Mouse (Mus musculus) brown adipose tissue, adult 24 weeks (tissue): ENCODE data around the gene Mbd3. TPM values are rescaled to one million over a fixed set of nuclear protein-coding genes. Genes with fewer than 3 reads are reported as not detected.

Source experiments
- H3K27ac ChIP-seq: fragments of 200-500 bp; replicated peaks from 2 replicates; pipeline ENCODE4 v1.5.1; 2012; ENCODE audit warnings: low read depth, mild to moderate bottlenecking, low read length
- H3K4me1 ChIP-seq: fragments of 200-500 bp; 2 replicates; pipeline ENCODE4 v1.6.1; 2012; ENCODE audit warnings: low read length, mixed read lengths; ENCODE audit not compliant: control insufficient read depth, insufficient read depth, insufficient read length
- H3K4me3 ChIP-seq: fragments of 200-500 bp; 2 replicates; pipeline ENCODE4 v1.5.1; 2012; ENCODE audit warnings: low read depth, mild to moderate bottlenecking, low read length, moderate library complexity; ENCODE audit not compliant: insufficient read depth
- polyA plus RNA-seq: library from polyadenylated mRNA; stranded (reverse); fragments of >200 nt; gene quantifications from 2 replicates; pipeline ENCODE4 v1.2.4, GENCODE M21; 2012; ENCODE audit not compliant: missing spikeins, insufficient read depth, insufficient read length

The Mbd3 gene
- polyA plus RNA-seq, 1 experiment, result 90.4 TPM

DNA sequence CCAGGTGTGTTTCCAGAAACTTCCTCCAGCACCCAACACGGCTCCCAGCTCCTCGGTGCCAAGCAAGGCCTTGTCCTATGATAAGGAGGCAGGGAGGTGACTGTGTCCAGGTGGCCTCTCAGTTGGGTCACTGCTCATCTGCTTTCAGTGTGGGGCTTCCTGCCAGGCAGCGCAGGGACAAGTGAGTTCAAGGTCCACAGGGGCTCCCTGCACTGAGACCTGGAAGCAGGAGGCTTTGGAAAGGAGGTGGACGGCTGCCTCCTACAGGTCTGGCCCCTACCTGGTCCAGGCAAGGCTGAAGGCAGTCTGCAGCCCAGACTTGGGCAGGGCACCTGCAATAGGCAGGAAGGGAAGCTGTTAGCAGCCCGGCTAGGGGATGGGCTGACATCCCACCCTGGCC is 6.7 kb downstream of the Mbd3 start:
- Histone ChIP-seq H3K4me3 (no peak overlapping the region), H3K27ac (no peak overlapping the region), H3K4me1 (peaks cover 5% of the 10 kb centered on the region; the same call in 1 of the 2 replicates)

DNA sequence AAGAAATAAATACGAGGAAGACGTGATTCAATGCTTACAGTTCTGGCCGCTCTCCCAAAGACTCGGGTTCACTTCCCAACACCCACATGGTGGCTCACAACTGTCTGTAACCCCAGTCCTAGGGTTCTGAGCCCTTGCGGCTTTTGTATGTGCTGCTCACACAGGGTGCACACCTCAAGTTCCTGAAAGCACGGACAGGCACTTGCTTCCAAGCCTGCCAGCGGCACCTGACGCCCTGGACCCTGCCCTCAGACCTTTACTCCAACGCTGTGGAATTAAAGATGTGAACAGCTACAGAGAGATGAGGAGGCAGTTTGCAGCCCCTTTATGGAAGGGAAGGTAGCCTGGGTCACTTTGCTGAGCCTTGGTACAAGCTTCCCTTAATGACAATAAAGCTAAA is 8.7 kb downstream of the Mbd3 start:
- Histone ChIP-seq H3K4me1 (peaks cover 7% of the 10 kb centered on the region; the same call in 1 of the 2 replicates), H3K27ac (no peak overlapping the region)

DNA sequence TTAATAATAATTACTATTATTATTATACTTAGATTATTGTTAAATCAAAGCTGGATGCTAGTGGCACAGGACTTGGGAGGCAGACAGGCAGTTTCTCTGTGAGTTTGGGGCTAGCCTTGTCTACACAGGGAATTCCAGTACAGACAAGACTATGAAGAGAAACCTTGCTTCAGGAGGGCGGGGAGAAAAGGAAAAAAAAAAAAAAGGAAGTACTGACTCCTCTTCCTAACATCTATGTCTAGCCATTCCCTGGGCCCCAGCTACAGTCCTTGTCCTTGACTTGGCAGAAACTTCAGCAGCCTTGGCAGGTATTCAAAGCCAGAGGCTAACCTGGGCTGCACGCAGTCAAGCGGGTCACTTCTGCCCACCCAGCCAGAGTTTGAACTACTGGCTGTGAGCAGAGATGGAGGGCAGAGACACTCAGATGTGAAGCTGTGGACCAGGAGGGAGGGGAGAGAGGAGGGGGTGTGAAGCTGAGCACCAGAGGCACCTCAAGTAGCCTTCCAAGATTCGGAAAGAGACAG is 10.1 kb downstream of the Mbd3 start:
- H3K4me3 ChIP-seq, result no peak overlapping the region
- H3K27ac ChIP-seq, result no peak overlapping the region
- peaks cover 18% of the 10 kb centered on the region for H3K4me1 ChIP-seq

More for the DNA sequence above, 8.7 kb downstream of the Mbd3 start:
- H3K4me3 ChIP-seq, result no peak overlapping the region

DNA sequence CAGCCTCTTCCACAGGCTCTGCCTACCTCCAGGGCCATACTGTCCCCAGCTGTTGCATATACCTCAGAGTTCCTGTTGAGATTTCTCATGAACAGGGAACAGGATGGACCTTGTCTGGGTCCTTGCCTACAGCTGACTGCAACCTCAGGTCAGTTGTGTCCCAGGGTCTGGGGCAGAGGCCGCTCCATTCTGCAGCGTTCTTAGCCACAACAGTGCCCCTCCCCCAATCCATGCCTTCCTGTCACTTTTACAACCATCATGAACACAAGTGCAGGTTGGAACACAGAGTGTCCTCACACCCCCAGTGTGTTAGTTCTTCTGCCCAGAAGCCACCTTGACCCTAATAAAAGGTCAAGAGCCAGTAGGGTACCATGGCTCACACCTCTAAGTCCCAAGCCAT is 10.6 kb downstream of the Mbd3 start:
- H3K4me1 ChIP-seq, result peaks cover 19% of the 10 kb centered on the region
- no peak overlapping the region for H3K27ac ChIP-seq
- no peak overlapping the region for H3K4me3 ChIP-seq

DNA sequence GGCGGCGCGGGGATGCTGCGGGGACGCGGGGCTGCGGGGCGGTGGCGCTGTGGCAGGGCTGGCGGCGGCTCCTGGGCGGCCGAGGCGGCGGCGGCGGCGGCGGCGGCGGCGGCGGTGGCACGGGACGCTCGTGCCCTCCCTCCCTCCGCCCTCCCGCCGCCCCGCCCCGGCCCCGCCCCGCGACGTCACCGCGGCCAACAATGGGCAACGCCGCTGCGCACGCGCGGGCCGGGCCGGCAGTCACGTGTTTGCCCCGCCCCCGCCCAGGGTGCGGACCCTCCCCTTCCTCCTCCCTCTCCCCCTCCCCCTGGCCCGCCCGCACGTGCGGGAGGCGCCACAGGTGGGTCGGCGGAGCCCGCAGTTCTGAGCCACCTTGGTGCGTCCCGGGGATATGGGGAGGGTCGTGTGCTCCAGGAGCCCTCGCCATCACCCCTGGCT is 11.8 kb downstream of the Mbd3 start, which contains the start of gene Mex3d:
Gene Mex3d, minus strand, starts transcription at position 138 of the 438 bp plus-strand sequence.
- Histone ChIP-seq H3K4me1 (peaks cover 19% of the 10 kb centered on the region), H3K27ac (peak within 1 kb of the TSS; percentile 12; the same call in 1 of the 2 replicates), H3K4me3 (peak within 1 kb of the TSS; percentile 75)

DNA sequence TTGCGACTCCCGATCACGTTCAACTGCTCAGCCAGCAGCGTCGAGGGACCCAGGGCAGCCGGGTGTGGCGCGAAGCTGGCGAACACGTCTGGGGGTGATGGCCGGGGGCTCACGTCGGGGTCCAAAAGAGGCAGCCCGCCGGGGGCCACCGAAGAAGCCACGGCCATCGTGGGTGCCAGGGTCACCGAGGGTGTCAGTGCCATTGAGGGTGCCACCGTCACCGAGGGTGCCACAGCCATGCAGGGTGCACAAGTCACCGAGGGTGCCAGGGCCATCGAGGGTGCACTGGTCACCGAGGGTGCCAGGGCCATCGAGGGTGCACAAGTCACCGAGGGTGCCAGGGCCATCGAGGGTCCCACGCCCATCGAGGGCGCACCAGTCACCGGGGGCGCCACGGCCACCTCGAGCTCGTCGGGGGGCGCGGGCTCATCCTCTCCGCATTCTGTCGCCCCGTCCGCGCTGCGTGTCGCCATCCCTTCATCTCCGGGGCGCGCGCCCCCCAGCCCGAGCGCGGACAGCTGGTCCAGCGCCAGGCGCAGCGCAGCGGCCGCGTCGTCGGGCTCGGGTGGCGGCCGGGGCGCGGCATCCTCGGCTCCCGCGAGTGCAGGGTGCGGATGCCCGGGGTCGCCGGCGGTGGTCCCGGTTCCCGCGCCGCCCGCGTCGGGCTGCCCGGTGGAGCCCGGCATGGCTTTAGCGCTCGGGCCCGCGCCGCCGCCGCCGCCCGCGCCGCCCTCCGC is 12.4 kb downstream of the Mbd3 start:
- H3K4me3 ChIP-seq, result peak overlapping the region; percentile 75
- H3K4me1 ChIP-seq, result peaks cover 19% of the 10 kb centered on the region
- H3K27ac ChIP-seq, result no peak overlapping the region

DNA sequence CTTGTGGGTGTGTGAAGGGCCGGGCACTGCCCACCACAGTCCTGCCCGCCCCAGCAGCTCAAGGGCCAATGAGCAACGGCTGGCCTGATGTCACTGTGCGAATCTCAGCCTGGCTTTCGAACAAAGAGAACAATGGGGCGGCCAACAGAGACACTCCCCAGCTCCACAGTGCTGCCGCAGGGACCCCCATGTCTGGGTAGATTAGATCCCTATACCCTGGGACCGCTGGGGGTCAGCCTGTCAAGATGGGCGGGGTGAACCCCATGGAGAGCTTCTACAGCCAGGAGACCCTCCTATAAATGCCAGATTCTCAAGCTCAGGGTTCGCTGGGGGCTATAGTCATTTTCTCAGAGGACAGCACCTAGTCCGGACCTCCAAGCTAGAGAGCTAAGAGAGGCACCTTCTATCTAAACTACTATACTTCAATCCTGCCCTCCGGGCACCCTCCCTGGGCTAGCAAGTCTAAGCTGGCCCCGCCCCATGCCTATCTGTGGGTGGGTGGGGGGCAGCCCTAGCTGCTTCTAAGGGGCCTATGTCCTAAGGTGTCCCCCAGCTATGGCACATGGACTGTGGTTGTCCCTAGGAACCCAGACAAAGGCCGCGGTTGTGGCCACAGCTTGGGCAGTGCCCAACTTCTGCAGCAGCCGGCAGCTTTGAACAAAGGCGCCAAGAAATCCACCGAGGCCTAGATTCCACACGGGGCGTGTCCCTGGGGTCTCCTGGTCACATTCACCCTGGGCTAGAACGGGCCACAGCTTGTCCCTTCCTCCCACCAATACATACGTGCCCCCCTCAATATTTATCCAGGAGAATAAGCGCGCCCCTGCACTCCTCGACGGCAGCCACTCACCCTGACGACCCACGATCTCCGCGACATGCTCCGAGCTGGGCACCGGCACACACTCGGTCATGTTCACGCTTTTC is 13.3 kb downstream of the Mbd3 start:
- Histone ChIP-seq H3K27ac (no peak overlapping the region), H3K4me3 (peak overlapping the region; percentile 75), H3K4me1 (peaks cover 19% of the 10 kb centered on the region)

DNA sequence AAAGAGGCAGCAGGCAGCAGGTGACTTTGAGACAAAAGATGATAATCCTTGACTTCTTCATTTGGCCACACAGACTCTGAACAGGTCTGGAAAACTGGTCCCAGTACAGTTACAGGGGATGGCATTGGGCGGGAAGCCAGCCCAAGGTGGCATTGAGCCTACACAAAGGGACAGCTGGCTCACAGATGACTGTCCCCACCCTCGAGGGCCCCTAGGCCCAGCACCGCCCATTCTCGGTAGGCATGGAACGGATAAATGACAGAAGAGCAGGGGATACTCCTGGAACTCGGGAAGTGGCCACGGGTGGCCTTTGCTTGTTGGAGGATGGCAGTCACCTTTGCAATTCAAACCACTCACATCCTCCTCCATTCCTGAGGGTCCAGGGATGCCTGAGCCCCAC is 14.0 kb downstream of the Mbd3 start:
- Histone ChIP-seq H3K4me1 (peaks cover 19% of the 10 kb centered on the region), H3K4me3 (peak overlapping the region; percentile 75), H3K27ac (no peak overlapping the region)

DNA sequence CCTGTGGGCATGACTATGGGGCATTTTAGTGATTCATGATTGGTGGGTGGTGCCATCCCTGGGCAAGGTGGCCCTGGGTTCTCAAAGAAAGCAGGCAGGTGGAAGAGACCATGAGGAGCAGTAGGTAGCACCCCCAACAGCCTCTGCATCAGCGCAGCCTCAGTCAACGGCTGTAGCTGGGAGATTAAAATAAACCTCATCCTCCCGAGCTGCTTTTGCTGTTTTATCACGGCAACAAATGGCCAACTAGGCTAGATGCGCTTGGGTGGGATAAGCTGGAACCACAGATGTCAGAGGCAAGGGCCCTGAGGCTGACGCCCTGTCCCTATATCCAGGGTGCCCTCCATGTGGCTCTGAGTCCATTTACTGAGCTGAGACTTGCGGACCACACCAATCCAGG is 14.6 kb downstream of the Mbd3 start:
- Histone ChIP-seq H3K4me3 (no peak overlapping the region), H3K4me1 (peaks cover 19% of the 10 kb centered on the region), H3K27ac (no peak overlapping the region)

DNA sequence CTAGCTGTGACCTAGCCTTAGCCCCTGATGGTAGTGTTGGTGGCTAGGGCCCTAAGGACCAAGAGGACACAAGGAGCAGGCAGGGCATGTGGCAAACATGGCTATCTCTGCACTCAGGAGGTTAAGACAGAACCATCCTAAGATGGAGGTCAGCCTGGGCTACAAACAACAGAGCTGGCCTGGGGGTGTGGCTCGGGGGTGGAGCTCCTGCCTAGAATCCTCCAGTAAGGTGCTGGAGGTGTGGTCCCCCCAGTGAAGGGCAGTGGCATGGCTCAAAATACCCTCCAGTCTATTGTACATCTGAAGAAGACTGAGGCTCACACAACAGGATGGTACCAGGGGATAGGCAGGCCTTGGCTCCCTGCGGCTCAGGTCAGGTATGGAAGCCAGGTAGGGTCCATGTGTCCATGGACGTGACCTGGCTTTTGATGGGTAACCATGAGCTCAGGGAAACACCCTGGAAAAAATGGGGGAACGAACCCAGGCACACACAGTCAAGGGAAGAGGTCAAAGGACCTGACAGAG is 15.2 kb downstream of the Mbd3 start:
- Histone ChIP-seq H3K27ac (no peak overlapping the region), H3K4me1 (peaks cover 19% of the 10 kb centered on the region), H3K4me3 (no peak overlapping the region)

DNA sequence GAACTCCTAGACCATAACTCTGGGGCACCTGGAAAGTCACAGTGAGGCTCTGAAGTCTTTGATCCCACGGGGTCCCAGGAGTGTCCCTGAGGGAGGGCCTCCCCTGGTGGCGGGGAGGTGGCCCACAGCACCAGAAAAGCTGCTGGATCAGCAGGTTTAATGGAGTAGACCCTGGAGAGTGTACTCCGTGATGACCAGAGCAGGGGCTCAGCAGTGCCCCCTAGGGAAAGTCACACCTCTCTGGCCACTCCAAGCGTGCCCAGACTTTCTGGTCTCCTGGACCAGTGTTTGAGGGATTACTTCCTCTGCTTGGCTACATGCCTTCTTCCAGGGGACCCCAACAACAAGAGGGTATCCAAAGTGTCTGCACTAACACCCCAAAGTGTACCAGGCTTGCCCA is 15.9 kb downstream of the Mbd3 start:
- H3K27ac ChIP-seq, result no peak overlapping the region
- peaks cover 19% of the 10 kb centered on the region for H3K4me1 ChIP-seq
- no peak overlapping the region for H3K4me3 ChIP-seq

DNA sequence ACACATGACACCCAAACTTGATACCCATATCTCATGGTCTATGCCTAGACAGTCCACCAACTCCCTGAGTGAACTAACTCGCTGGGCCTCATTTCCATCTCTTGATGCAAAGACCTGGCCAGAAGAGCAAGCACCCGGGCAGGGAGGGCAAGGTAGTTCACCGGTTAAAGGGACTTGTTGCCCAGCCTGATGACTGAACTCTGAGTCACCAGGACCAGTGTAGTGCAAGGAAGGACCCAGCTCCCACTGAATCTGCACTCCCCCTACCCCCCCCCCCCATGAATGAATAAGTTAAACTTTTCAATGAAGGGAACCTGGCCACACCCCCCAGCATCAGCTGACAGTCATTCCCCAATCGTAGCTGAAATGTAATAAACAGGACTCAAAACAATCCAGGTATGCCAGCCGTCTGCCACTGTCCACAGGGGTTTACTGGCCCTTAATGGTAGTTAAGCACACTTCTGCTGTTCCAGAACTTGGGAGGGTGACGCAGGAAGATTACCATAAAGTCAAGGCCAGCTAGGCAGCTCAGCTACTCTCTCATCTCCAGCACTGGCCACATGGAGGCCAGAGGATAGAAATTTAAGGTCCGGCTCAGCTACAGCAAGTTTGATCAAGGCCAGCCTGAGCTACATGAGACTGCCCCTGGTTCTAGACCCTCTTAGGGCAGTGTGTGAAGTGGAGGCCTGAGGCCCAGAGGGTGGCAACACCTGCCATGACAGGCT is 16.5 kb downstream of the Mbd3 start:
- no peak overlapping the region for H3K4me3 ChIP-seq
- H3K4me1 ChIP-seq, result peaks cover 19% of the 10 kb centered on the region
- H3K27ac ChIP-seq, result no peak overlapping the region

DNA sequence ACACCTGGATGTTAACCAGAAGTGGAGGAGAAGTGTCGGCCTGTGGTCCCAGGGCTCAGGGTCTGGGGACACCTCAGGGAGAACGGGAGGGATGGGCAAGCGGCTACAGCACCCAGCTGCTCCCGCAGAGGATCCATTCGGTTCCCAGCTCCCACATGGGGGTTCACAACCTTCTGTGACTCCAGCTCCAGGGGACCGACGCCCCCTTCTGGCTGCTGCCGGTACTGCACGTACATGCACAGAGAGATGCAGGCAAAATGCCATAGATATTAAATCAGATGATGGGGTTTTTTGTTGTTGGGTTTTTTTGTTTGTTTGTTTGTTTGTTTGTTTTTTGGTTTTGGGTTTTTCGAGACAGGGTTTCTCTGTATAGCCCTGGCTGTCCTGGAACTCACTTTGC is 21.6 kb downstream of the Mbd3 start:
- H3K27ac ChIP-seq, result no peak overlapping the region
- no peaks in the 10 kb centered on the region for H3K4me1 ChIP-seq
- H3K4me3 ChIP-seq, result no peak overlapping the region

DNA sequence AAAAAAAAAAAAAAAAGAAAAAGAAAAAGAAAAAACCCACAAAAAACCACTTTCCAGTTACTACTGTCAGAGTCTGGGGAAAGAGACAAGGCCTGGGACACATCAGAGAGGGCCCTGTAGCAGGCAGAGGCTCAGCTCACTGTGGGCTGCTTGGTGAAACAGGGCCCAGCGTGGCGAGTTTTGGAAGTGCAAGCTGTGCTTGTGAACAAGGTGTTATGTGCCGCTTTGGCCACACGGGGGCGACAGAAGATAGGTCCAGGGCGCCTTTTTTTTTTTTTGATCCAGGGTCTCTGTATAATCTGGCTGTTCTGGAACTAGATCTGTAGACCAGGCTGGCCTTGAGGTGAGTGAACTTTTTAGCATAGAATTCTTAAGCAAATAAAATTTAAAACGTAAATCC is 23.2 kb downstream of the Mbd3 start:
- H3K4me3 ChIP-seq, result no peak overlapping the region
- H3K27ac ChIP-seq, result no peak overlapping the region
- H3K4me1 ChIP-seq, result no peaks in the 10 kb centered on the region
